Mouse (Mus musculus) cortical plate, adult 2 months (tissue): ENCODE results near the gene Tead1. TPM values are rescaled to one million over a fixed set of nuclear protein-coding genes. Genes with fewer than 3 reads are reported as not detected.

Experiments
- H3K27ac ChIP-seq: fragments of 200-500 bp; 2 replicates; pipeline ENCODE4 v1.5.1; 2012; ENCODE audit warnings: low read length, control low read depth, inconsistent platforms; ENCODE audit not compliant: insufficient read depth
- H3K4me1 ChIP-seq: fragments of 200-500 bp; 2 replicates; pipeline ENCODE4 v1.6.1; 2011; ENCODE audit warnings: low read length; ENCODE audit not compliant: control insufficient read depth, insufficient read depth
- H3K4me3 ChIP-seq: fragments of 200-500 bp; 2 replicates; pipeline ENCODE4 v1.5.1; 2011; ENCODE audit warnings: mild to moderate bottlenecking, low read length, control low read depth; ENCODE audit not compliant: insufficient read depth
- CTCF ChIP-seq: fragments of 200-500 bp; IDR thresholded peaks from 2 replicates; pipeline ENCODE4 v1.5.1; 2011; ENCODE audit warnings: mild to moderate bottlenecking, control low read depth, low read length; ENCODE audit not compliant: insufficient read depth; ENCODE audit errors: extremely low read depth
- POLR2A ChIP-seq: fragments of 200-500 bp; IDR thresholded peaks from 2 replicates; pipeline ENCODE4 v1.6.1; 2011; ENCODE audit warnings: mild to moderate bottlenecking, low read length, control low read depth; ENCODE audit not compliant: insufficient read depth; ENCODE audit errors: extremely low read depth
- polyA plus RNA-seq: library from polyadenylated mRNA; depleted of rRNA; stranded (reverse); fragments of >200 nt; gene quantifications from 2 replicates; pipeline ENCODE4 v1.2.3, GENCODE M21; 2012

Tead1 gene
- polyA plus RNA-seq, 1 experiment: 6.4 TPM

- no peaks in the 10 kb centered on the region for H3K4me1 ChIP-seq
- H3K4me3 ChIP-seq: peak overlapping the region; percentile 11; the same call in 1 of the 2 replicates
- no peak overlapping the region for H3K27ac ChIP-seq
- TF ChIP-seq CTCF: no peak
- TF ChIP-seq POLR2A: no peak
These were observed 276.1 kb downstream of the Tead1 start for GRCm38 (mm10) chr7:112955103-112955827.

- Histone ChIP-seq H3K27ac (no peak overlapping the region), H3K4me3 (no peak overlapping the region), H3K4me1 (no peaks in the 10 kb centered on the region)
- no peak for TF ChIP-seq CTCF
- no peak for TF ChIP-seq POLR2A
These were observed 276.8 kb downstream of the Tead1 start for GRCm38 (mm10) chr7:112955955-112956354.
